Mouse (Mus musculus): ENCODE data around the gene Krt86.
"Not testable (repeated sequence)": the region's sequence is repeated elsewhere in the genome, so short reads cannot be mapped to it uniquely, and the experiment has no call there.

Krt86 gene

GRCm38 (mm10) chr15:101492718-101493117 is 19.4 kb downstream of the Krt86 start:
- DNase-seq (ENCODE audit: low spot score) = no peak

- DNase-seq (ENCODE audit: low spot score) = no peak
Observed at GRCm38 (mm10) chr15:101493713-101494112, 20.4 kb downstream of the Krt86 start.

GRCm38 (mm10) chr15:101494203-101494602 is 20.9 kb downstream of the Krt86 start:
- DNase-seq (ENCODE audit: low spot score) = no peak

GRCm38 (mm10) chr15:101495266-101495665 is 22.0 kb downstream of the Krt86 start:
- DNase-seq (ENCODE audit: low spot score) = no peak

- no peak for DNase-seq (ENCODE audit: low spot score)
Observed at GRCm38 (mm10) chr15:101497181-101497580, 23.9 kb downstream of the Krt86 start.

- no peak for DNase-seq (ENCODE audit: low spot score)
Observed at GRCm38 (mm10) chr15:101506896-101507758, 33.8 kb downstream of the Krt86 start.

- DNase-seq (ENCODE audit: low spot score) = no peak
Observed at GRCm38 (mm10) chr15:101508247-101508646, 35.0 kb downstream of the Krt86 start.

- not testable (repeated sequence) for DNase-seq (ENCODE audit: low spot score)
Observed at GRCm38 (mm10) chr15:101517161-101517560, 43.9 kb downstream of the Krt86 start, which contains the start of gene Gm49425. Gene Gm49425 (minus strand): TSS chr15:101517261.

GRCm38 (mm10) chr15:101519792-101520191 is 46.5 kb downstream of the Krt86 start:
- peak; percentile 24 for DNase-seq (ENCODE audit: low spot score)

GRCm38 (mm10) chr15:101522556-101523232 is 49.4 kb downstream of the Krt86 start:
- no peak for DNase-seq (ENCODE audit: low spot score)
